Mouse (Mus musculus): Measurements from ENCODE around the gene Hltf. TPM values are rescaled to one million over a fixed set of nuclear protein-coding genes. Genes with fewer than 3 reads are reported as not detected.
"Not testable (repeated sequence)": the region's sequence is repeated elsewhere in the genome, so short reads cannot be mapped to it uniquely, and the experiment has no call there.

Gene Hltf
- total RNA-seq, 2 experiments from 2014 or later, result 22.9 to 26.9 TPM

DNA sequence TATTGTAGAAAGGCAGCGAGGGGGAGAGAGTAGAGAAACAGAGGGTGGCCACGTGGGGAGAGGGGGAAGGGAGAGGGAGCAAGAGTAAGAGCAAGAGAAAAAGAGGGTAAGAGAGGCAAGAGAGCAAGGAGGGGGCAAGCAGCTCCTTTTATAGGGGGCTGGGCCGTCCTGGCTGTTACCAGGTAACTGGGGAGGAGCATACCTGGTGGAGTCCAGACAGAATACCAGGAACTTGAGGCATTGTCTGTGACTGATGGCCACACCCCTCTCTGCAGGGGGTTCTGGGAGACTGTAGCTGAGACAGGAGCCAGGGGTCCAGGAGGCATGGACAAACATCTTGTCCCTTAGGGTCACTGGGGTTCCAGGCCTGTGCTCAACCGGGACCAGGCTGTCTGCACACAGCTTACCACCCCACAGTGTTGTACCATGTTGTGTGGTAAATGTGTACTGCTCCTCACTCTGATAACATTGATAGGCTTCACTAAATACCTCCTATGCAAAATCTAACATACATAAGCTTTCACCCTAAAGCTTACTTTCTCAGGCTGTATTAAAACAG, 62.2 kb downstream of the Hltf start:
- TF ChIP-seq CTCF (conservative IDR thresholded peaks at IDR 0.05), result no peak
- Histone ChIP-seq H3K27ac (no peak overlapping the region), H3K4me3 (no peak overlapping the region)
- DNase-seq (ENCODE audit: low spot score in 2 of 2), result no peak

DNA sequence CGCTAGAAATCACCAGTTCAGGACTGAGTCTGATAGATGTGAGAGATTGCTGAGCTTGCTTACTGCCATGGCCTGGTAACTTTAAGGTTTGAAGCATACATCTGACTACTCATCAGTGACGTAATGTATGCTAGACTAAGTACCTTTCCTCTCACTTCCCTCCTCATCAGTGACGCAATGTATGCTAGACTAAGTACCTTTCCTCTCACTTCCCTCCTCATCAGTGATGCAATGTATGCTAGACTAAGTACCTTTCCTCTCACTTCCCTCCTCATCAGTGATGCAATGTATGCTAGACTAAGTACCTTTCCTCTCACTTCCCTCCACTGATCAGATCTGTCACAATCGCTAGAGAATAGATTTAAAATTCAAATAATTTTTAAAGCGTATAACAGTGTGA, 64.0 kb downstream of the Hltf start:
- H3K27ac ChIP-seq; DNase-seq (ENCODE audit: low spot score in 2 of 2); H3K4me3 ChIP-seq: not testable (repeated sequence)

DNA sequence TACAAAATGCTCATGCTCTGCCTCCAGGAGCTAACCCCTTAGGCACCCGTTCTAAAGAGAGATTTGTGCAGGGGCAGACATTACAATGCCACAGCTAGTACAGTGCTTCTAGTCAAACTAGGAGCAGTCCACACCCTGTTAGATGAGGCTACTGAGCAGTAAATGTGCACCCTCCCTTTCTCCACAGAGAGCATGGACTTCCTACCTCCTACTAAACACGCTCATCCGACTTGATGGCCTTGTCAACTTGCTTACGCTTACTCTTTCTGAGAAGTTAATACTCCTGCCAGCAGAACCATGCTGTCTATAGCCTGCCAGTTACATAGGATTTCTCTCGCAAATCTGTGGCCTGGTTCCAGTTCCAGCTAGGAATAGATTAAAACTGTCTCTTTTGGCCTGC, 68.0 kb downstream of the Hltf start:
- no peak for DNase-seq (ENCODE audit: low spot score in 2 of 2)
- no peak overlapping the region for H3K27ac ChIP-seq
- no peak overlapping the region for H3K4me3 ChIP-seq
- TF ChIP-seq CTCF (conservative IDR thresholded peaks at IDR 0.05), result no peak

DNA sequence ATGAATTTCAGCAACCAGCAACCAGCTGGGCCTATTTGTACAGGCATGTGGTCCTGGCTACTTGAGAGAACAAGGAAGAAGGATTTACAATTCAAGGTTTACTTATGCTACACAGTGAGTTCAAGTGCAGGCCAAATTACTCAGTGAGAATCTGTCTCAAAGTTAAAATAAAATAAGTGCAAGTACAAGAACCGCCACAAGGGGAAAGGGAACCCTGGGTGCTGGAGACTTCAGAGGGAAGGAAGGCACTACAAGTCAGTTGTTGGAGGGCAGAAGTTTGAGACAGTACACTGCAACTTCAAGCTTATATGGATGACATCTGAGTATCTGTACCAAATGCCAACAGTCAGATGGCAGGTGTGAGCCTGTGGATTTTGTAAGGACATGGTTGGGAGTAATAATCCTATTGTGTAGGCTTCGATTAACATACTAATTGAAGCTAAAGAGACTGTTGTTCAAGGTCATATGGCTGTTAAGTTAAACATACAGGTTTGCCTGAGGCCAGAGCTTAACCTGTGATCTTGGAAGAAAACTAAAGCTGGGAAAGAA, 69.5 kb downstream of the Hltf start:
- no peak for DNase-seq (ENCODE audit: low spot score in 2 of 2)
- Histone ChIP-seq H3K27ac (no peak overlapping the region), H3K4me3 (no peak overlapping the region)
- TF ChIP-seq CTCF (conservative IDR thresholded peaks at IDR 0.05), result peak; percentile 58

DNA sequence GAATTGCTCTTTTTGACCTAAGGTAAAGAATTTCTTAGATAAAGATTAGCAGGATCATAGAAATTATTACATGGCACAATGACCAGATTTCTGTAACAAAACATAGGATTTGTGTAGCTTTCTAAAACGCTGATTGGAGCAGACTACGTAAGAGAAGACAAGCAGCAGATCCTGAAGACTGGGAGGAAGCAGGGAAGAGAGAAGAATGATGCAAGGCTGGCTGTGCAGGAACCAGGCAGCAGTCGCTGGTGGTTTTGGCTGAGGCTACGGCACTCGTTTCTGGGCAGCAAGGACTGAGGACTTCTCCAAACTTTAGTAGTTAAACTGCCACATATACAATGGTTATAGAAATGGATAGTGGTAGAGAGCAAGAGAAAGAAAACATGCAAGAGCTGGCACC, 71.9 kb downstream of the Hltf start:
- Histone ChIP-seq H3K27ac (no peak overlapping the region), H3K4me3 (no peak overlapping the region)
- no peak for DNase-seq (ENCODE audit: low spot score in 2 of 2)
- TF ChIP-seq CTCF (conservative IDR thresholded peaks at IDR 0.05), result no peak

DNA sequence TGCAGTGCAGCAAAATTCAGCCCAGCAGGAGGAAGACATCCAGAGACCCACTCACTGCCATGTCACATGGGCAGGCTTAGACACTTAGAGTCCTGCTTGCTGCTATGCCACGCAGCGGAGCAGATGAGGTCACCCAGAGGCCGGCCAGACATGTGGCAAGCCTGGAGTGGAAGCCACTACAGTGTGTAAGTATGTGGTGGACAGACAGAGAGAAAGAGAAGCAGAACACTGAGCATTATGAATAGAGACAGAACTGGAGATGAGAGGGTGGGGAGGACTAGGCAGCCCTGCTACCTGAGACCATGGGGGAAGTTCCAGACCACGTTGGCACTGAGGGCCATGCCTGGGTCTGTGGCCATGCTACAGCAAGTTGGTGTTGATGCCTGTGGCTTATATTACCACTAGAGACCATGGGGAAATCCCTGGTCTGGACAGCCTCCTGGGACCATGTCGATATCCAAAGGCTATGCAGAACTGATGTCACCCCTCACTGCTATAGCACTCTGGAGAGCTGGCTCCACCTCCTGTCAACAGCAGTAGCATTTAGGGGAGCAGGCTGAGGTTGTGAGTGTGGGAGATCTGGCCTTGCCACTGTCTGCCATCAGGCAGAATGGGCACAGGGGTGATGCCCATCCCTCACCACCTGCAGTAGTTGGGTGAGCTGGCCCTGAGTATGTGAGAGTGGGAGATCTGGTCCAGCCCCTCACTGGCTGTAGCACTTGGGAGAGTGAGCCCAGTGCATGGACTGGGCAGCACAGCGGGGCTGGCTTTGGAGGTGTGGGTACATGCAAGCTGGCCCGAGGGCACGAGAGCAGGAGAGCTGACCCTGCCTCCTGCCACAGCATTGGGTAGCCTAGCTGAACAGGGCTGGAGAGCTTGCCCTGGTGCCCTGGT, 73.1 kb downstream of the Hltf start:
- H3K4me3 ChIP-seq, result no peak overlapping the region
- no peak for DNase-seq (ENCODE audit: low spot score in 2 of 2)

DNA sequence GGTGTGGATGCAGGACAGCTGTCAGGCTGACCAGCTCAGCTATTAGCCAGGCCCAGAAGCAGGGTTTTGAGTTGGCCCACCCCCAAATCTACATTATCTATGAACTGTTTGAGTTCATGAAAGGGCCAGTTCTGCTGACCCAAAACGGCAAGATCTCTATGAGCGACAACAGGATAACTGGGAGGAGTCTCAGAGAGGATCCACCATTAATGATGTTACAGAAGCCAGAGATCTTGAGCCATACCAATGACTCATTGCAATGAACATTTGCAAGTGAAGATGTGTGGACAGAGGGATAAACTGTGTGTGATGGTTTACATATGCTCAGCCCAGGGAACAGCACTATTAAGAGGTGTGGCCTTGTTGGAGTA, 73.7 kb downstream of the Hltf start:
- Histone ChIP-seq H3K4me3 (no peak overlapping the region), H3K27ac (no peak overlapping the region)
- TF ChIP-seq CTCF (conservative IDR thresholded peaks at IDR 0.05), result no peak
- no peak for DNase-seq (ENCODE audit: low spot score in 2 of 2)

More for the DNA sequence above, 73.1 kb downstream of the Hltf start:
- H3K27ac ChIP-seq, result no peak overlapping the region
- TF ChIP-seq CTCF (conservative IDR thresholded peaks at IDR 0.05), result no peak

DNA sequence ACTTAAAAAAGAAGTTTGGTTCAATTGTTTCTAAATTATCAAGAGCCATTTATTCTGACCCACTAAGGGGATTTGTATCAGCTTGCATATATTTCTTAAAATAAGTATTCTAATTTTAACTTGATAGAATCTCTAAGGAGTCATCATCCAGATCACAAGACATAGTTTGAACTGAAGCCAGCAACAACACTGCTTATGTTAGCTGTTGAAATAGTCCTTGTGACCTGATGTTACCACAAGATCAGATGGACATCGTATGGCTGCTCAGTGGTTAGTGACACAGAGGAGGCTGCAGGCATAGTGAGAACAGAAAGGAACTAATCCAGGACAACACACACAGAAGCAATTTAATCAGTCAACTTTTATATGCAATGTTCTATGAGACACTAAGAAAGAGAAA, 75.1 kb downstream of the Hltf start:
- H3K4me3 ChIP-seq, result no peak overlapping the region
- no peak for TF ChIP-seq CTCF (conservative IDR thresholded peaks at IDR 0.05)
- H3K27ac ChIP-seq, result no peak overlapping the region
- no peak for DNase-seq (ENCODE audit: low spot score in 2 of 2)

DNA sequence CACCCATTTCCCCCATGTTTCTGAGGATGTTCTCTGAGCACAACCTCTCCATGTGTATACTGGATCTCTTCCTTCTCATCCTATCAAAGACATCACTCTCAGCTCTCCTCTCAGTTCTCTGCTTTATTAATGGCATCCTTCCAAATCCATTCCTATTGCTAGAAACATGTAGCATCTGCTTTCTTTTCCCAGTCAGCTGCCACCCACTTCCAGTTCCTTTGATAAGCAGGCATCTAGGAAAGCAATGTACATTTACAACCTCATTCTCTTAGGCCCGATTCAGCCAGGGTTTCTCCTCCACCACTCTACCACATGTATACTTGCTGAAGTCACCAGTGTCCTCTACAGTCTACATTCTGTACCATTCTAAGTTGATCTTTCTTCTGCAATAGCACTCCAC, 76.1 kb downstream of the Hltf start:
- no peak overlapping the region for H3K4me3 ChIP-seq
- H3K27ac ChIP-seq, result no peak overlapping the region
- TF ChIP-seq CTCF (conservative IDR thresholded peaks at IDR 0.05), result no peak
- peak in 1 of 2 experiments; percentile 32 for DNase-seq (ENCODE audit: low spot score in 2 of 2)

DNA sequence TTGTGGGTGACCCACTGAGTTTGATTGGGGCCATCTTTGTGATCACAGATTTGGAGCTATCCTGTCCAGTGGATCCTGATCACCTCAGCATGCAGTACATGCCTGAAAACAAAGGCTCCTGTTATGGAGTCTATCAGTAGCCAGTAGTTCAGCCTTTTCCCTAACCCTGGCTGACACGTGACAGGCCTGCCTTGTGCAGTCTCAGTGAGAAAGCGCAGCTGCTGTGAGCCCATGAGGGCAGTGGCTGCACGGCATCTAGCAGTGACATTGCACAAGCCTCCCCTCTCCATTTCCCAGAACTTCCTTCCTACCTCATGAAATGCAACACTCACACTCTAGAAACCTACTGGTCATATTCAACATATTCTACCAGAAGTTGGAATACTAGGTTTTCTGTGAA, 76.9 kb downstream of the Hltf start:
- H3K27ac ChIP-seq, result no peak overlapping the region
- H3K4me3 ChIP-seq, result no peak overlapping the region
- no peak for DNase-seq (ENCODE audit: low spot score in 2 of 2)
- TF ChIP-seq CTCF (conservative IDR thresholded peaks at IDR 0.05), result no peak

DNA sequence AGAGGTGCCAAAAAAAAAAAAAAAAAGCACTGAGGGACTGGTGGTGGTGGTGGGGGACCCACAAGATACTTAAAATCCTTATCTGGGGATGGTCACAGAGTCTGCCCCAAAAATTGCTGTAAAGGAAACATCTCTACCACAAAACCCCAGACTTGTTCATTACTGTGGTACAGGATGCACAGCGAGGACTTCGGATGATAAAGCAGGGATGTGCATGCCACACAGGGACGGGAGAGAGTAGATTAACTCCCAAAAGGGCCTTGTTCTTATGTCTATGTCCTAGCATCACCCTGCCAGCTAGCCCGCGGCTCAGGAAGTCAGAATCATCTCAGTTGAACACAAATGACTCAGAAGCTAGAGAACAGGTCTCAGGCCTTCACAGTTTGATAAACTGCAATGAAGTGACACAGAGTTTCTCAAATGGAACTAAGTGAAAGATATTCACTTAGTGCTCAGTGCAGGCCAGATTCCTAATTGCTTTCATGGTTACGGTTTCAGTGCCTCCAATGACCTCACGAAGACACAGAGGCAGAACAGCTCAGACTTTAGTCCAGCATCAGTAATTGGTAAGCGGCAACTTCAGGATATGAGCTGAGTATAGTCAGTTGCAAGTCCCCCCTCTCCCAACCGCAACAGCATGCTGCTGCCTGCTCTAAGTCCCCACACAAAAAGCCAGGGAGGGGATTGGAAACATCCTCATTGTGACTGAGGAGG, 79.4 kb downstream of the Hltf start:
- Histone ChIP-seq H3K4me3 (no peak overlapping the region), H3K27ac (no peak overlapping the region)
- DNase-seq (ENCODE audit: low spot score in 2 of 2), result no peak
- TF ChIP-seq CTCF (conservative IDR thresholded peaks at IDR 0.05), result no peak

DNA sequence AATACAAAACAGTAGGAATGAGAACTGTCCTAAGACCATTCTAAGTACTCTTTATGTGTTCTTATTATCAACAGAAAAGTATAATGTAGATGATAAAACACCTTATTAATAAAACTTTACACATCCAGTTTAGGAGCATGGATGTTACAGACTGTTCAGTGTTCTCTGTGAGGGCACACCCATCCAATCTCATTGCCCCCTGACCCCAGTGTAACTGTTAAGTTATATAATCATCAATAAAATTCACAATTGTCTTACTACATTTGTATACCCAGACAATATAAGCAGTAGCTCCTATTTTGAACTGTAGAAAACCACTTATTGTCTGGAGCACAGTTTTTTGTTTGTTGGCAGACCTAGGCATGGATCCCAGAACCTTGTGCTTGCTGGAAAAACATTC, 83.6 kb downstream of the Hltf start:
- no peak for TF ChIP-seq CTCF (conservative IDR thresholded peaks at IDR 0.05)
- Histone ChIP-seq H3K4me3 (no peak overlapping the region), H3K27ac (no peak overlapping the region)
- no peak for DNase-seq (ENCODE audit: low spot score in 2 of 2)

DNA sequence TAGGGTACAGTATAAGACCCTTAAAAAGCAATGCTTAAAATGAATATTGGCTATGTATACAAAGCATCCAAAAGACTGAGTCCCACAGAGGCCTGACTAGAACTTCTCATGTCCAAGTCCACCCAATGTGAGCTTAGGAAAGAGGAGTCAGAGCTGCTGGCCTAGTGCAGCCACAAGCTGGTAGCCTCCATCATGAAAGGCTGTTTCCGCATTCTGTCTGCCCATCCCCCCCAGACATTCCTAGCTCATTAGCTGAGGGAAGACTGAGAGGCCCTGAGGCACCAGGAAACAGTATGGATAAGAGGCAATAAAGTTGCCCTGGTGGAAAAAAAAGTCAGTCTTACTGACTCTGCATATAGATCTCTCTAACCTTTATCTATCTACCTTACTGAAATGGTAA, 84.1 kb downstream of the Hltf start:
- H3K27ac ChIP-seq, result no peak overlapping the region
- H3K4me3 ChIP-seq, result no peak overlapping the region
- no peak for TF ChIP-seq CTCF (conservative IDR thresholded peaks at IDR 0.05)
- no peak for DNase-seq (ENCODE audit: low spot score in 2 of 2)
